Mouse (Mus musculus) cerebellum, adult 11 months (tissue): ENCODE measurements at regions not wholly inside any gene's neighbourhood (a gene's known extent, or its start where the extent isn't known, plus 50 kb on each side); places are given as distances from the start of the nearest gene placed in this dataset.

Experiments used
- DNase-seq: peaks from one replicate; pipeline ENCODE4 v3.0.0; 2022

DNA sequence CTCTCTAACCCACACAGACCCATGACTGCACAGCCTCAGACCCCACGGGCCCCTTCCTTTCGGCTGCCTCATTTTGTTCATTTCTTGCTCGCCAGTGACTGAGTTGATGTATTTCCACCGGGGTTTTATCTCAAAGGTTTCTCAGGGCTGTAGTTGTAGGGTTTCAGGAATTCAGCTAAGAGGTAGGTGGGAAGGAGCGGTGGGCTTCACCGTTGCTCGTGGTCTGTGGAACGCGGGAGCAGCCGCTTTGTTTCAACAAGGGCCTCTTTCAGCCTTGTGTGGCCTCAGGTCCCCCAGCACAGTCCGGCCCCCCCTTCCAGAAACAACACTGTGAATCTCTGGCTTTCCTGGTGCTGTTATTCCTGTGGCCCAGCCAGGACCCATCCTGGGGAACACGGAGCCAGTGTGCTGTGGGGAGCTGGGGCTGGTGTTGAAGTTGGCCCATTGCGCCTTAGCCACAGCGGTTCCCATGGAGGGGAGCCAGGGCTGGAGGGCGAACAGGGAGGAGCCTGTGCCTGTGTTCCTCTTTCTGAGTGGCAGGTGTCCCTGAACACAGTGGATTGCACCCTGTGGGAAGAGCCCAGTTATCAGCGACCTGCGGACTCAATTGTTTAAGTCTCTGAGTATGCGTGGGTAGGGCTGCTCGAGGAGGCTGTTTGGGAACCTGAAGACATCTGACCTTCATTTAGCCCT is 68.9 kb upstream of the Slc38a2 start:
- DNase-seq: no peak

DNA sequence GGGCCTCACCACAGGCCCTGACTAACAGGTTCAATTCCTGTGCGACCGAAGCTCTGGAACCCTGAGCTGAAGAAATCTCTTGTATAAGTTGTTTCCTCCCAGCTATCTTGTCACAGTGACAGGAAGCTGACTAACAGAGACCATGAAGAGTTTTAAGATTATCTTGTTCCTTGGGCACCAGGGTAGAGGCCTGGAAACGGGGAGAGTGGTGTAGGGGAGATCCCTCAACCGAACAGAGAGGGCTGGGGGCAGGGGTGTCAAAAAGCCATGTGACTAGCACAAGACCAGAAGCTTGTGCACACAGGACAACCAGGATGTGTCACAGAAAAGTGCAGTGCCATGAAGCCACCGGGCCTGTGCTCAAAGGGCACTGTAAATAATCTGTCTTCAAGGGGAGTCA is 67.7 kb upstream of the Slc38a2 start:
- no peak for DNase-seq

DNA sequence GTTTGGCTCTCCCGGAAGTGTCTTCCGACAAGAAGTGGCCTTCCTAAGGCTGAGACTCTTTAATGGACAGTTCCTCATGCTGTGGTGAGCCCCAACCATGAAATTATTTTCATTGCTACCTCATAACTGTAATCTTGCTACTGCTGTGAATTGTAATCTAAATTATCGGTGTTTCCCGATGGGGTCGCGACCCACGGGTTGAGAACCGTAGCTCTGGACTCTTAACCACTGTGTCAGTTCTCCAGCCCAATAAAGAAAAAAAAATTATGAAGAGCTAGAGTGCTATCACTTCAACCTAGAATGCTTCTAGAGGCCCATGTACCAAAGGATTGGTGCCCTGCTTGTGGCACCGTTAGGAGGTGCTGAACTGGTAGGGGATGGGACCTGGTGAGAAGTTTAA is 66.7 kb upstream of the Slc38a2 start:
- no peak for DNase-seq

DNA sequence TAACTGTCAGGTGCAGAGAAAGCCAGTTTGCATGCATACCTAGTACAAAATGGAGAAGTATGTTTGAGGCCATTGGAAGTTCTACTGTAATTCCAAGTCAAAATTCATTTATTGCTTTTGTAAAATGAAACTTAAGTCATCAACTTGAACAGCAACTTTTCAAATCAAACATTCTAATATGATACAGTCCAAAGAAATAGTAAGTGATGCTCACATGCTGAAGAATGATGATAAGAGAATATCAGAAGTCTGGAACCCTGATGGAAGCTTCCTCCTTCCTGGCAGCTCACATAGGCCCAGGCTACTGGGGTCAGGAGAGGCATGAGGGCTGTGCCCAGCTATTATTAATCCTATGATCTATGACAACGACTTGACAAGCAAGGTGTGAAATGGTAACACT is 64.1 kb upstream of the Slc38a2 start:
- no peak for DNase-seq

DNA sequence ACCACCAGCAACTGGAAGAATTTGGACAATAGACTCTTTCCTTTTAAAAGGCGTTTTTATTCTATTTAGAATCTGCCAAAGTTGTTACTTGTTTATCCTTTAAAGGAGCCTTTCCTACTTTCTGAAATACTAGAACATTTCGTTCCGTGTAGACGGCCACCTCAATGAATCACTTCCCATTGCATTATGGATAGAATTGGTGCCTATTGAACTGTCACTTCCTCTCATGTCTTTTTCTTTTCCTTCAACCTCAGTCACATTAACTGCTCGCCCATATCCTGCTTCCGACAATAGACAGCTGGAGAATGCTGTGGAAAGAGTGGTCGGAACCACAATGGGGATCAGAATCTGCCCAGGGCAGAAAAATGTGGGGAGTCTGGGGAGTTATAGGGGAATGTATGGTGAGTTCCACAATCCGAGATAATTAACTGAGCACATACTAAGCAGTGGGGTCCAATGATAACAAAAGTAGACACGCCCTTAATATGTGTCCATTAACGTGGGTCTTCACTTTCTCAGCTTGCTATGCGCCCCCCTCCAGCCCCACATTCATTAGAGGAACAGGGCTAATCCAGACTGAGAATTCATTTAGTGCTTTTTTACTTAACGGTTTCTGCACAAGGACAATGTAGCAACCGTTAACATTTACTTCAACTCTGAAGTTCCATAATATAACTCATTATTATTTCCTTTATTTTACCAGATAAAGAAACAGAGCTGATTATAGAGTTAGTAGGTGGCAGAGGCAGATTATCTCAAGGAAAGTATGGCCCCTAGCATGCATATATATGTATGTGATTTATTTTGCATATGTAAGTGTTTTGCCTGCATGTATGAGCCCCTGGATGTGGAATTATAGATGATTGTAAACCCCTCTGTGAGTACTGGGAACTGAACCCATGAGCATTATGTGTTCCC is 59.8 kb upstream of the Slc38a2 start:
- DNase-seq: no peak

DNA sequence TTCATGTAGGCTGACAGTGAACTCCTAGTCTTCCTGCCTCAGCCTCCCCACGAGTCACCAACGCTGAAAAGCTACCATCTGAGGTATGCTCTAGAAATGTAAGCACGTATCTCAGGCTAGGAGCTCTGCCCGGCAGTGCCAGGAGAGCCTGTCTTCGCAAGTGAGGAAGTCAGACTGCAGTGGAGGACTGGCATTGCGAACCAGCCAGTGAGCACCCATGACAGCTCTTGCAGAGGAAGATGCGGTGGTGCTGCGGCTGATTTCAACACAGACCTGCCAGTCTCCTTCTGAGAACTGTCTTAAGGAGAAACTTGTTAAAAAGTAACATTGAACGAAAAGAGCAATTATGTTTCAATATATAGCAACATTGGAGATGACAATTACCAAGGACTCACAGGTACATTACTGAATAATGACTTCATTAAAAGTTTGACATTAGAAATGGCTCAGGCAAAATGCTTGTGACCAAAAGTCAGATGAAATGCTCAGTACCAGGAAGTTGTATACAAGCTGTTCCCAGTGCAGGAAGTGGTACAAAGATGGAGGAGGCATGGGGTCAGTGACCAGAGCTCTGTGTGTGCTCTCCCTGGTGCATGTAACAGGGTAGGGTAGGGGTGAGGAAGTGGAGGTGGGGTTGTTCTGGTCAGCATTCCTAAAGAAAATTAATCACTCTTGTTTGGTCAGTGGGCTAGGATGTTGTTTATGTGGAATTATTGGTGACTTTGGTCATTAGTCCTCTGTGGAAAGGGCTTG is 58.1 kb upstream of the Slc38a2 start:
- no peak for DNase-seq

DNA sequence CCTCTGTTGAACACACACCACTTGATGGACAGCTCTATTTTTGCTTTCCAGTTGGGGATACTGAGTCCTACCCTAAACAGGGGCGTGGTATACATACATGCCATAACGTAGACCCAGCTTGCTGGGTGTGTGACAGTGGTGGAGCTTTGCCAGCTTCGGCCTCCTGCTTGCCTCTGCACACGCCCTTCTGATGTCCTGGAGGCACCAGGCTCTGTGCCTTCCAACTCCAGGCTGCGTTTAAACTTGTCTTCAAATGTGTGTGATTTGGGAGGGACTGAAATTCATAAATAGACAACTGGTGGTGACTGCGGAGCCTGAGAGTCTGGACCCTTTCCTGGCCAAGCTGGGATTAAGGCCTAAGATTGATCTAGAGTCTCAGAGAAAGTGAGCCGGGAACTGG is 56.9 kb upstream of the Slc38a2 start:
- no peak for DNase-seq

DNA sequence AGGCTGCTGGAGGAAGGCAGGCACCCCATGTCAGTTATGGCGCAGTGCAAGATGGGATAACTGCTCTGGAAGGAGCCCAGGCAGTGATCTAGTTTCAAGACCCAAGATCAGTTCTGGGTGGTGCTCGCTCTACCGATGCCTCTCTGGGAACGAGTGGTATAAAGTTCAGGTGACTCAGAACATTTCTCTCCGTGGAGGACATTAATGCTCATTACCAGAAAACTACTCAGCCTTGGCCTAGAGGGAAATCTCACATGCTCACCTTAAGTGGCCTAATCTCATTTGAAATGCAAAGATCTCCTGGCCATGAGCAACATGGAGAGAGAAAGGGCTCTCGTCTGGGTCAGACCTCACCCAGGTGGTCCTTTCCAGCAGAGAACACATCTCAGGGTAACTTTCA is 56.4 kb upstream of the Slc38a2 start:
- DNase-seq: no peak

DNA sequence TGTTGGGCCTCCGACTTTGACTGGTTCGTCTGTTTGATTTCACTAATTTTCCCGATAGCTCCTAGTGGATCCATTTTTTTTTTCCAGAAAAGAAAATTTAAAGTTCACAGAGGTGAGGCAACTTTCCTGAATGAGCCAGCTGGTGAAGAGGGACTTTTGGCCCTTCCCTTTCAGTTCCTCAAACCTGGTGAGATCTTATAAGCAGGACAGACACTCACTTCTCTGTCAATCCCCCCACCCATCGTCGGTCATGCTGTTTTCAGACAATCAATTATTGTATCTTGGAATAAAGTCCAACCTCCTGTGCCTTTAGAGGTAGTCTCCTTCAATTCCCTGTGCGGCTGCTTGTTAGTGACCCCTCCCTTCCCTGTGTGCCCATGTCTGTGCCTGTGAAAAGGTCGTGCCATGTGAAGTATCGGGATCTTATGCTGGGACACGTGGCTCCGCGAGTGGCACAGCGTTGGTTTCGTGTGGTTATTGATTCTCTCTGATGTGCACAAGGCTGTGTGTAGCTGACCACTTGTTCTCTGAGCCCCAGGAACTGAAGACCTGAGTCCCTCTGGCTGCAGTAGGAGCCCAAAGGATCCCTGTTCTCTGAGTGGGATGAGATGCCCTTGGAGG is 55.9 kb upstream of the Slc38a2 start:
- DNase-seq: no peak

DNA sequence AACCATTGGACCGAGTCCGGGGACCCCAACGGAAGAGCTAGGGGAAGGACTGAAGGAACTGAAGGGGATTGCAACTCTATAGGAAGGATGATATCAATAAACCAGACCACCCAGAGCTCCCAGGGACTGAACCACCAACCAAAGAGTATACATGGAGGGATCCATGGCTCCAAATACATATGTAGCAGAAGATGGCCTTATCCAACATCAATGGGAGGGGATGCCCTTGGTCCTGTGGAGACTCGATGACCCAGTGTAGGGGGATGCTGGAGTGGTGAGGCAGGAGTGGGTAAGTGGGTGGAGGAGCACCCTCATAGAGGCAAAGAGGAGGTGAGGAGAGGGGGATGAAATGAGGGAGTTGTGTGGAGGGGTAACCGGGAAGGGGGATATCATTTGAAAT is 54.5 kb upstream of the Slc38a2 start:
- DNase-seq: no peak

DNA sequence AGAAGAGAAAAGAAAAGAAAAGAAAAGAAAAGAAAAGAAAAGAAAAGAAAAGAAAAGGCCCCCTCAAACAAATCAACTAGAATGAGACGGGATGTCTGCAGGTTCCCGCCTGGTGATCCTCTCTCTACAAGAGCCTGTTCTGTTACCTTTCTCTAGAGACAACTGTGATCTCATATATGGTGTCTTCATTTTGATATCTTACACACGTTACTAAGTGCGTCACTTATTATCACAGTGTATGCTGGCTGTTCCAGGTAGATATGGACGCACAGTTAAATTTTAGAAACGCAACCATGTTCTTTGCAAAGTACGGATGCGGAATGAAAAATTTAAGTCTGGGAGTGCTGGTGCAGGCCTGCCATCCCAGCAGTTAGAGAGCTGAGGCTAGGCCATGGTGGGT is 53.2 kb upstream of the Slc38a2 start:
- no peak for DNase-seq

DNA sequence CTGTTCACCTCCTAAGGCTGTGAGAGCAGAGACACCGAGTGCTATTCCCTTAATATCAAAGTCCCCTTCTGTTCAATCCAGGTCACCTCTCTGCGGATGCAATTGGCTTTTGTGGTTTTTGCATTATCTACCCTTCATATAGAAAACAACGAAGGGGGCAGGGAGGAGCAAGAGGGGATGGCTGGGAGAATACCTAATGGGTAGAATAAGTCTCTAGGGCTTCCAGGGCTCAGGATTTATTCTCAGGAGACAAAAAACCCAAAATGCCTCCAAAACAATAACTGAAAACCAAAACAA is 52.5 kb upstream of the Slc38a2 start:
- DNase-seq: no peak

DNA sequence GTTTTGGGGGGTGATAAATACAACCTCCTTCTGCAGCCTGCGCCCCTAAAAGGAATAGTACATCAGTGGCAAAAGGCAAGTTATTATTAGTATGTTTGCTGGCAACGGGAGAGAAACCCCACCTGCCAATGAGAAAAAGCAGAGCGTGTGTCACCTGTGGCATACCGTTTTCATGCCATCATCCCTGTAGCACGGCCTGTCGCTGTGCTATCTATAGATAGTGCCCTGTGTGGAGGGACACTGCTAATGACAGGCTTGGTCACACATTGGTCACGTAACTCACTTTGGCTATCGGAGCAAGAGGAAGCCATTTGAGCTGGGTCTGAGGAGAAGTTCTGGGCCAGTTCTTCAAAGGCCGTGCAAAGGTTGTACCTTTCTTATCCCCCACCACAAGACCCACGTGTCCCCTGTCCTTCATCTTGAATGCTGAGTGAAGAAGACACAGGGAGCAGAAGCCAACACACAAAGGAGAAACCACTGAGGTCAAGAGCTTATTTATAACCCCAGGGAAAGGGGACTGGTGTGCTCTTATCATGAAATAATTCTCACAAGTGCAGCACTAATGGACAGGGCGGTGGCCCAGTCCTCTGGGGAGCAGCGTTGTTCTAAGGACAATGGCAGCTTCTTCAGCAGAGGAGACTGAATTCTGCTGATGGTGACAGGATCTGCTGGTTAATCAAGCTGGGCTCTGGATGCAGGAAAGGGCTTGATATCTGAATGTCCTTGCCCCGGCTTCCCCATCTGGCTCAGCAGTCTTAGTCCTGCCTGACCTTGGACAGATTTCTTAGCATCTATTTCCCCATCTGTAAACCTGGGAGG is 51.9 kb upstream of the Slc38a2 start:
- no peak for DNase-seq

DNA sequence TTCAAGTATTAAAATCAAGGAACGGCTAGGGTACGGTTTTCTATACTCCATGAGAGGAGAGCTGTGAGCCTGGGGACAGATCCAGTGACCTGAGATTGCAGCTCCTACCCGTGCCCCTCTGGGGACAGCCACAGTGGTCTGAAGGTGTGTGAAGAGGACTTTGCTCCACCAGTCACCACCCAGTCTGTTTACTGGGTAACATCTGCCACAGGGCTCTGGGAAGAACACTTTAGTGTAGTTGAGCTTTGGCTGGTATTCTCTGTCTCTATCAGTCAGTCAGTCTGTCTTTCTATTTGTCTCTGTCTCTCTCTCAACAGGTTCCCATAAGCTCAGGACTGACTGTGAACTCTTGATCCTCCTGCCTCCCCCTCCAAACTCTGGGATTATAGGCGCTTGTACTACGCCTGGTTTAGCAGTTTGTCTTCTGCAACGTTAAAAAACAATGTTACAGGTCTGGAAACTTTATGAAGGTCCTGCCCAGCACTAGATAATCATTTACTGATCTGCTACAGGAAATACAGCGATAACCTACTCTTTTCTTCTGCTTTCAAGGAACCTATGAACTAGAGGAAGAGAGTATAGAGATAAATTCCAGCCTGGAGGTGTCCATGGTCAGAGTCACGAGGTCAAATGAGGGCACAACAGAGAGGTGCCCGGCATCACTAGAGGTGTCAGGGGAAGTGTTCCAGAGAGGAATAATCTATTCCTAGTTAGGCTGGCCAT is 50.2 kb upstream of the Slc38a2 start:
- DNase-seq: no peak
